Mouse (Mus musculus): ENCODE results near the gene Dock8.
"Not testable (repeated sequence)": the region's sequence is repeated elsewhere in the genome, so short reads cannot be mapped to it uniquely, and the experiment has no call there.

The Dock8 gene

DNA sequence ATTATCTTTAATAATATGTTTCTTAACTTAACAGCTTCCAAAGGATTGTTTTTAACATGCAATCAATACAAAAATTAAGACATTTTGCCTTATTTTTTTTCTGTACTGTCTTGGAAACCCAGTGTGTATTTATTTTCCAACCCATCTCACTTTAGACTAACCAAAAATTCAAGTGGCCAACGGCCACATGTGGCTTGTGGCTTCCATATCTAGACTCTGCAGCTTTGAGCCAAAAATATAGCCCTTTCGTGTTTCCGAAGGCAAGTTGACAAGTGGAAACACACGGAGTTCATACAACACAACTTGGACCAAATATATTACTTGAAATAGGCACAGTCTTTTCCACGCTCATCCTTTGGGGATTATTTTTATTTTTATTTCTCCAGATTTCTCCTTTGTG lies 773 bp upstream of the Dock8 start:
- DNase-seq (ENCODE audit: low spot score) = no peak

DNA sequence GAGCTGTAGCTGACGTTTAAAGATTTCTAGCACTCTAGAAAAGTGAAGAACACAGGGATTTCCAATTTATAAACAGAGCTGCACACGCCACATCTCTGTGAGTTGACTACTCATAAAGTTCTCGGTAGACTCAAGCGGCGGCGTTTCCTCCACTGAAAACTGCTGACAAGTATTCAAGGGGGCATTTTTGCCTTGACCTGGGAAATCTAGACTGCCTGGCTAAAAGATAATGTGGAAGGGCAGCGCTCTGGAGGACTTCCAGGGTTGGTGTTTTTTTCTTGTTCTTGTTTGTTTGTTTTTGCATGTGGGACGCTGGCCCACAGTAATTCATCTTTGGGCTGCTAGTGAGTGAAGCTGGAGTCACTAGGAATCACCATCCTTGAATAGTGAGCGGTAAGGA lies 819 bp downstream of the Dock8 start:
- DNase-seq (ENCODE audit: low spot score) = no peak

DNA sequence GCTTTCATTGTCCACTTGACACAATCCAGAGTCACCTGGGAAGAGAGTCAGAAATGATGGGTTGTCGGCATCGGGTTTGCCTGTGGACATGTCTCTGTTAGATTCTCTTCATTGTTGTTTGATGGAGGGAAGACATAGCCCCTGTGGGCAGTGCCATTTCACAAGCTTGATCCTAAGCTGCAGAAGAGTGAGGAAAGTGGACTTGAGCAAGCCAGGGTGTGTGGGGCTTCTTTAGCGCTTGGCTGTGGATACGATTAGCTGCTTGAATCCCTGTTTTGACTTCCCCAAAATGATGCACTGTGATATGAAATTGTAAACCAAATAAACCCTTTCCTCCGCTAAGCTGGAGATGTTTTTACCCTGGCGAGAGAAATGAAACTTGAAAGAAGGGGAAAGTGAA lies 2.7 kb downstream of the Dock8 start:
- no peak for DNase-seq (ENCODE audit: low spot score)

DNA sequence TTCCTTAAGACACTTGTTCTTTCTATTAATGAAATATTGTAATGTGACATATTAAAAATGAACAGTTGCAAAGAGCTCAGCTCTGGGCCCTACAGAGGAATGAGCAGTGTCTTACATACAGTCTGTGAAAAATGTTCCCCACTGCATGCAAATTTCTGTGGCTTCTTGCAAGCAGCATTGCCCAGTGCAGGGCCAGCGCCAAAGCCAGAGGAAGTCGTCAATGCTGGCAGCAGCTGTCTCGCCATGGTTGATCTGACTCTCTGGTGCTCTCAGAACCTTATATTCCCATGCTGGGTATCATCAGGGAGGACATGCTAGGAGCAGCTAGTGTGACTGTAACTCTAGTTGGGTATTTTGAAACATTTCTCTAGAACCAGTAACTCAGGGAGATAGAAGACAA lies 3.5 kb downstream of the Dock8 start:
- no peak for DNase-seq (ENCODE audit: low spot score)

DNA sequence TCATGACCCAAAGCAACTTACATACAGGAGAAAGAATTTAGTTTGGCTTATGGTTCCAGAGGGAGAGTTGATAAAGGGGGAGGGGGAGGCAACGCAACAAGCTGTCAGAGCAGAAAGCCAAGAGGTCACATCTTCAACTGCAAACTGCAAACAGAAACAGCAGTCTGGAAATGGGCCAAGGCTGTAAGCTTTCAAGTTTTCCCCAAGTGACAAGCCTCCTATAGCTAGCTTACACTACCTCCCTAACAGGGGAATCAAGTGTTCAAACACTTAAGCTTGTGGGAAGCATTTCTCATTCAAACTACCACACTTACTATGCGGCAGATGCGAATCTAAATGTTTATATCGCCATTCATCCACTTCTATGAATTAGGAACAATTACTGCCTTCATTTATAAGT lies 4.5 kb downstream of the Dock8 start:
- no peak for DNase-seq (ENCODE audit: low spot score)

DNA sequence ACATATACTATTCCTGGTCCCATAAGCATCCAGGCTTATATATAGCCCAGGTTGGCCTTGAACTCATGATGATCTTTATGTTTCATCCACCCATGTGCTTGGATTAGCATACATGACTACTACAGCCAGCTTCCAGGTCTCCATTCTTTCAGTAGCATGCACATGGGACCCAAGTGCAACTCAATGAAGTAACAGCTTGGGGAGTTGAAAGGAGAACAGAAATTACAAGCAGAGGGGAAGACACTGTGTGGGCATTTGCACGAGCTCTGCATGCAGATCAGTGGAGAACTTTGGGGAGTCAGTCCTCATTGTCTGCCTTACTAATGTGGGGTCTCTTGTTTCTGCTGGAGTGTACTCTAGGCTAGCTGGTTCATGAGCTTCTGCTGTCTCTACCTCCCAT lies 7.4 kb downstream of the Dock8 start:
- no peak for DNase-seq (ENCODE audit: low spot score)

DNA sequence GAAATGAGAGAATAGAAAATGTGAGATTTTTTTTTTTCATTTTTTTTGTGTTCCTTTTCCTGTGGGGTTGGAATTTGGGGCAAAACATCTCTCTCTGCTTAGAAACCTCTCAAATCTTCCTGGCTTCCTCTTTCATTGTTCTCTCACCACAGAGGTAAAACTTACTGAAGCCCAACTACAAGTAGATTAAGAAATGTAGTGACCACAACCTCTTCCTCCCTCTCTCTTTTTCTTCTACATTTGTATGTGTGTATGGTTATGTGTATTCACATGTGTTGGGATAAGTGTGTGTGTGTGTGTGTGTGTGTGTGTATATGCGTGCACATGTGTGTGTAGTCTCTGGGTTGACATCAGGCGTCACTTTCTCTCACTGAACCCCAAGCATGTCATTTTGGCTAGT lies 9.2 kb downstream of the Dock8 start:
- DNase-seq (ENCODE audit: low spot score) = no peak

DNA sequence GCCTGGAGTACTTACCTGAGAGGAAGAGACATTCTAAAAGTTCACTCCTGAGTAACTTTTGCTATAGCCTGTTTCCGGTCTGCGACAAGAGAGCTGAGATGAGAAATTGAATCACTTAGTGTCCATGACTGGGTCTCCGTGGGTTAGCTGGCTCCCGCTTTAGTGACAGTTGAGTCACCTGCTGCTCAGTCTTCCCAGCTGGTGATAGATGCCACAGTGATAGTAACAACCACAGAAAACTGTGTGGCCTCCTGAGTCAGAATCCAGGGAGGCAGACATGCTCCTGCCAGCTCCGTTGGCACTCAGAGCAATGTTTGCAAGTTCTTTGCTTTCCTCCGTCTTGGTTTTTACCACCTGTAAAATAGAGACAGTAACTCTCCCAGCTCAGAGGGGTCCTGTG lies 23.4 kb downstream of the Dock8 start:
- DNase-seq (ENCODE audit: low spot score) = no peak

DNA sequence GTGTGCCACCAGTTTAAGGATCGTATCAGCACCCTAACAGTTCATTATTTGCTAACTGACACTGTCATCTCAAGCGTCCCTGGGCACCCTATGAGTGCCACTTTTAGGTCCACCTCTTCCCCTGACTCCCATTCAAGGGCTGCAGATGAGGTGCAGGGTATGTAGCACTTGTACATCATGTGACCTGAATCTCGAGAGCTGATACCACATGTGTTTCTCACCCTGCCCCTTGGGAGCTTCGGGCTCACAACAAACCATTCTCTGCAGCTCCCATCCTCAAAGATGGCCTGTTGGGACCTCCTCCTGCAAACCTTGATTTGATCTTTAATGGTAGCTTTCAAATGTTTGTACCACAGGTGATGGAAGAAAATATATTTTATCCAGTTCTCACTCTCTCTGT lies 32.4 kb downstream of the Dock8 start:
- no peak for DNase-seq (ENCODE audit: low spot score)

DNA sequence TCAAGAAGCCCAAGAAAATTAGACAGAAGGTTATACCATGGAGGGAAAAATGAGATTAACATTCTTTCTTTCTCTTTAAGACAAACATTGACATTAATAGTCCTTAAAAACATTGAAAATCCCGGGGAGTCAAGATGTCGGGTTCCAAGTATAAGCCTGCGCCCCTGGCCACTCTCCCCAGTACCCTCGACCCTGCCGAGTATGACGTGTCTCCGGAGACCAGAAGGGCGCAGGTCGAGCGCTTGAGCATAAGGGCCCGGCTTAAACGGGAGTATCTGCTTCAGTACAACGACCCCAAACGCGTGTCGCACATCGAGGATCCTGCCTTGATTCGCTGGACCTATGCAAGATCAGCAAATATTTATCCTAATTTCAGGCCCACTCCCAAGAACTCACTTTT lies 33.7 kb downstream of the Dock8 start:
- not testable (repeated sequence) for DNase-seq (ENCODE audit: low spot score)

DNA sequence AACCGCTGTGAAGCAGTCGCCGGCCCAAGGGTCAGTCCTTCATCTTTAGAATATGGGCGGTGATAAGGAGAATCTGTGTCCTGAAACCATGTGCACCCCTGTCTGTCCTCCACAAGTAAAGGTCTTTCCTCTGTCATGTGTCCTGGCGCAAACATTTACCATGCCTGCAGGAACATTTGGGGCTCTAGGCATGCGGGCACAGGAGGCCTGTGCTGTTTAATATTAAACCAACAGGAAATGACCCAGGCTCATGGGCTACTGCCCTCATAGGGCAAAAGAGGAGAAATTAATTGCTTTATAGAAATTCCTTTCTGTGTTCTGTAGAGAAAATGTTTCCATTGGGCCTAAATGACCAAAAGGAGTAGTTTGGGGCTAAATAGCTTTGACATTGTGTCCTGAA lies 36.5 kb downstream of the Dock8 start:
- no peak for DNase-seq (ENCODE audit: low spot score)

DNA sequence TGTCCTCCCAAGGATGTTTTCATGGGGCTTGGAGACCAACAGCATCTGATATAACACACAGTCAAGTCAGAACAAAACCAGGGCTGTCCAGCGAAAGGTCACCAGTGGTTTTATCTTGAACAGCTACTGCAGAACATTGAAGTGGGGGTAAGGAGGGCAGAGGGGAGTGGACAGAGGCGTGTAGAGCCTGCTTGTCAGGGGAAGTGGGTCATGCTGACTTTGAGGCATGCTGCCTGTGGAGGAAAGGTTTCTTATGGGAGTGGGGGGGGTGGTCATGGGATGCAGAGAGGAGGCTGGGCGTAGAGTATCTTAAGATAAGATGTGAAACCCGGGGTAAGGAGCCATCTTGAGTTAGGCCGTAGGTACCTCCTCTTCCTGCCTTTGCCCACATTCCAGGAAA lies 37.5 kb downstream of the Dock8 start:
- no peak for DNase-seq (ENCODE audit: low spot score)

DNA sequence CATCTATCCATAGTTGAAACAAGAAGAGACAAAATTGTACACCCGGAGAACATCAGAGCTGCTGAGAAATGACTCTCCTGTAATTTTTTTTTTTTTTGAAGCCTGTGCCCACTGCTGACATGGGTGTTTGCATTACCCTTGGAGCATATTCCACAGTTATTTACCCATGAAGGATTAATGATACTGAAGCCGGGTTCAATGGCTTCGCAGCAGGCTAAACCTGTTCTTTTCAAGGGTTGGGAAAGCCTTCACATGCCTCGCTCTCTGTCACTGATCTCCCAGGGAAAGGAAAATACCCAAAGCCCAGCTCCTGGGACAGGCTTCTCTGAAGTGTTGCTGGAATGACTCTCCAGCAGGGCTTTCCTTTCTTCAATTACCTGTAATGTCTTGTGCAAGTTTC lies 37.9 kb downstream of the Dock8 start:
- no peak for DNase-seq (ENCODE audit: low spot score)

DNA sequence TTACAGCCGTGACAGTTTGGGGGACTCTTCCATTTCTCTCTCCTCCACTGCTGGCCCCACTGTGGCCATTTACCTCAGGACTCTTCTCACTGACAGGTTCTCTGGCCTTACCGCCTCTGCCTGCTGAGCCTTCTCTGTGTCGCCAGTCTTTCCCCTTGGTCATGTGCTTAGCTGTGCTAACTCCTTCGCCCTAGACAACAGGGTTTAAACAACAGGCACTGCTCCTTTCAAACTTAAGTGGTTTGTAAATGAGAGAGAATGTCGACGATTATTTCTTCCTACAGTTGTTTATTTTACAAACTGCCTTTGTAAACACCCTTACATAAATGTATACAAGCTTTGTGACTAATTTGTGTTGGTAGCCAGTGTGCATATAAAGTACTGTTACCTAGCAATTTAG lies 39.0 kb downstream of the Dock8 start:
- no peak for DNase-seq (ENCODE audit: low spot score)

DNA sequence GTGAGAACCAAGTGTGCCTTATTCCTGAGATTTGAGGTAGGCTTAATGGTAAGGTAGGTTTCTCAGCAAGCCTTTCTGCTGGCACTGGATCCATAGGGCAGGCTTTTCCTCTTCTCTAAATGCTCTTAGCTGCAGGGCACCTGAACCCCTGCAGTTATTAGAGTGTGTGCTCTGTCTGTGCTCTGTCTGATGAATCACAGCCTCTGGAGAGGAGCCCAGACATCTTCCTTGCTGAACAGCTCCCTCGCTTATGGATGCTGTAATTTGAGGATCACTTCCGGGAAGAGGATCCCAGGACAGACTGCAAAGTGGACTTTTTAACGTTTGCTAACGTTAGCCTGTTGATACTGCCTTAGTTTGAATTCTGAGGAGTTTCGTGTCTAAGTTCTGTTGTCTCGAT lies 41.9 kb downstream of the Dock8 start:
- no peak for DNase-seq (ENCODE audit: low spot score)

DNA sequence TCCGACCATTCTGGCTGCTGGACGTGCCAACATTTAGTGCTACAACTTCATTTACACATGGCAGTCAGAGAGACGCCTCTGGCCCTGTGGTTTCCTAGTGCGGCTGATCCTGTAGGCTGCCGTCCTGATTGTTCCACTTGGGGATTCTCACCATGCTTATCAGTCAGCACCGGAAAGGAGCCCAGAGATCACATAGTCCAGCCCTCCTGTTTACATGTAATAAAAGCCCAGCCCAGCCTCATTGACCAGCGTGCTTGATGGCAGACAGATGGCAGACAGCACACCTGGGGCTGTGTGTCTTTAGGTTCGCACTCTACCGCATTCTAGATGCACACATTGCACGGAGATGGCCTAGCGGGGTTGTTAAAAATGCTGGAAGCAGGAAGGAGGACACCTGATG lies 43.6 kb downstream of the Dock8 start:
- DNase-seq (ENCODE audit: low spot score) = no peak

DNA sequence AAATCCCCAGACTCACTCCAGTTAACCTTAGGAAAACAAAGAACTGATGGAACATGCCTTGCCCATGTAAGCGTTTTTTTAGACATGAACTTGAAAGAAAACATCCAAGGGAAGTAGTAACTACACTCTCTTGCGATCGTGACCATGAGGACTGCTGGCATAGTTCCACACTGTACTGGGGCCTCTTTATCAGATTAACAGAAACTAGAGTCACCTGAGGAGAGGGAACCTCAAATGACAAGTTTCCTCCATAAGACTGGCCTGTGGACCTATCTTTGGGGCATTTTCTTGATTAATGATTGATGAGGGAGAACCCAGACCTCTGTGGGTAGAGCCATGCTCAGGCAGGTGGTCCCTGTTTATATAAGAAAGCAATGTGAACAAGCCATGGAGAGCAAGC lies 44.7 kb downstream of the Dock8 start:
- DNase-seq (ENCODE audit: low spot score) = no peak

DNA sequence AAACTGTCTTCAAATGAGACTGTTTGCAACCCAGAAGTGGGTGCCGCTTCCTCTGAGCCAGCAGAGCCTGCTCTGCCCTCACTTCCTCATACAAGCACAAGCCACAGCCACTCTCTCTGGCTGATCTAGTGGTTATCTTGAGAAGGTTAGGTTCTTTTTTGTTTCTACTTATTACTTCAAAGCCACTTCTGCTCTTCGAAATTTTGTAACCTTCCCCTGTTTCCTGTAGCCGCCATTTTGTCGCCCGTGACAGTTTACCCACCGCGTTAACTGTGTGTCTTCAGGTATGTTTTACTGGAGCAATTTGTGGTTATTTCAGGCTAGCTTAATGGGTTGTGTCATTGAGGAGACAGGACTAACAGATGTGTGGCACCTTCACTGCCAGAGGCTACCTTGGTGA lies 53.0 kb downstream of the Dock8 start:
- no peak for DNase-seq (ENCODE audit: low spot score)

DNA sequence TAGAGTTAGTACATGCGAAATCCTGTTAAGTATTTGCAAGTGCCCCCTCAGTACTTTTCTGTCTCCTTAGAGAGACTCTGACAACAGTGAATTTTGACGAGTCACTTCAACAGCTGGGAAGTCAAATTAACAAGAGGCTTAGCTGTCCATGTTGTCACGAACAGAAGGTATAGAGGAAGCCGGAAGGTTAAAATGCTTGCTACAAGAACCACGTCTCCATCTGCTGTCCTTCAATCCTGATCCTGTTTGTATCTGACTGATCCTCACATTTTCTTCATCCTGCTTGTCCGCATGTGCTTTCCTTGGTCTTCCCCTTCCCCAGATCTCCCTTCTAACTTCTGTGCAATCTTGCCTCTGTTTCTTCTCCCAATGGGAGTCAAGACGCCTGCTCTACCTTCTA lies 53.8 kb downstream of the Dock8 start:
- DNase-seq (ENCODE audit: low spot score) = no peak

DNA sequence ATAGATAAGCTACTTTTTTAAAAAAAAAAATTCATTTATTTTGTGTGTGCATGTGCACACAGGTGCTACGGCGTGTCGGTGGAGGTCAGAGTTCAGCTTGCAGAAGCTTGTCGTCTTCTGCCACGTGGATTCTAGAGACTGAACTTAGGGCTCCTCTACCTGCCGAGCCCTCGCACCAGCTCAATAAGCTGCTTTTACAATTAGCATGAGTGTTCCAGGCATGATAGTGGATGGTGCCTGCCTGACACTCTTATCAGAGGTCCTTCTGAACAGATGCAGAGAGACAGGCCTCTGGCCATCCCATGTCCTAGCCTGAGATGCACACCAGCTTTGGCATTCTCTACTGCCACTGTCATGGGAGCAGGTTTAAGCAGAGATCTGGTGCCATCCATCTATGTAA lies 55.7 kb downstream of the Dock8 start:
- no peak for DNase-seq (ENCODE audit: low spot score)

DNA sequence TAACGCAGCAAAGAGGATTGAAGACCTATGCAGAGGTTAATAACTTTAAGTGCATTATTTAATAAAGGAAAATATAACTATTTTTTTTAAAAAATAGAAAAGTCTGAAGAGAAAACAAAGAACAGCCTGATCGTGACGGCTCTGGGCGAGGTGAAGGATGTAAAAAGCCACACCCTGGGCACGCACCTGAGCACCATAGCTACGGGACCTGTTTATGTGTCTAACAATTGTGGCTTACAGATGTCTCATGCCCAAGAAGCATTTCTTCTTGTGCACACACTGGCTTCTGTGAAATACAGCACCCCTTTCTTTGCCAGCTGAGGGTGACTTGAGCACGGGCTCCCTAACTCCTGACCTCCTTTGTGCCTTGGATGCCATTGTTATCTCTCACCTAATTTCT lies 56.2 kb downstream of the Dock8 start:
- no peak for DNase-seq (ENCODE audit: low spot score)

DNA sequence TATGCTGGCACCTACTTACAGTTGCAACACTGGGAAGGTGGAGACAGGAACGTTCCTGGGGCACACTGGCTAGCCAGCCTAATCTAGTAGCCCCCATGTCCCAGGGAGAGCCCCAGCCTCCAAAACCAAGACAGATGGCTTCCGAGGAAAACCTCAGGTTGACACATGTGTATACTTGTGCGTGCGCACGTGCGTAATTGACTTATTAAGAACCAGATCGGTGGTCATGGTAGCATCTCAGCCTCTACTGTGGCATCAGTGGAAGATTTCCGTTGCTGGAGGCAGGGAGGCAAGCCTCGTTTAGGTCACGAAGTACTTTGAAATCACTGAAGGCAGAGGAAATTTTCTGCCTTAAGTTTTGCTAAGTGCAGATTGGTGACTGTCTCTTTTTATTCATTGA lies 56.9 kb downstream of the Dock8 start:
- no peak for DNase-seq (ENCODE audit: low spot score)

DNA sequence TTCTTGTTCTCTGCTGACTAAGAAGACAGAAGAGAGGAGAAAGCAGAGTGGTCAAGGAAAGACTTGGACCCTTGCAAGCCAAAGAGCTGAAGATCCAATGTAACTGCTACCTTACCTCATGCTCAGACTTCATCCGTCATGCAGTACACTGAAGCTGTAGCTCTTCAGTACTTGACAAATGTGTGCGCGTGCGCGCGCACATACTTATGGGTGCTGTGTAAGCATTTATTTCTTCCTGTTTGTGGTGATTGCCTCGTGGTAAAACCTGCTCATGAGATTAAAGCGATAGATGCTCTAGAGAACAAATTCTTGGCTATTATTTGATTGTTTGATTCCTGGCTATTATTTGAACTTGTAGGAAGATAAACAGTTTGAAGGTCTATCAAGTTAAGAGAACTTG lies 58.5 kb downstream of the Dock8 start:
- DNase-seq (ENCODE audit: low spot score) = no peak

DNA sequence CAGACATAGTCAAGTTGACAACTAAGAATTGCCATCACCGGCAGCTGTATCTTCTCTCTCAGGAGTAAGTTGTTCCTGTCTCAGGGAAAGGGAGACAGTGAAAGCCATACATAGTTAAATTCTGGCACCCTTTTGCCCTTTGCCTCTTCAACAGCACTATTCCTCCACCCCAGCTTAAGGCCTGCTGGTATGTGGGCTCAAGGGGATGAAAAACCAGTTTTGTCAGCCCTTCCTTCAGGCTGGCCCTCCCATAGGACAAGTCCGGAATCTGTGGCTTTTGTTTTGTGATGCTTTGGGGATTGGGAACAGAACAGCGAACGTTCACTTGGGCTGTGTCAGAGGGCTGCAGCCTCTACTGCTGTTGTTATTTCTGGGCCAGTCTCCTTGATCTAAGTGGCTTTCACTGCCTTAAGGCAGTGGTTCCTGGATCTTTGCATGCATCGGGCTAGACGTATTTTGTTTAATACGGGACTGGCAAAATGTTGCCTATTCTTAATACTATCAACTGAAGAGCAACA lies 60.6 kb downstream of the Dock8 start:
- no peak for DNase-seq (ENCODE audit: low spot score)

DNA sequence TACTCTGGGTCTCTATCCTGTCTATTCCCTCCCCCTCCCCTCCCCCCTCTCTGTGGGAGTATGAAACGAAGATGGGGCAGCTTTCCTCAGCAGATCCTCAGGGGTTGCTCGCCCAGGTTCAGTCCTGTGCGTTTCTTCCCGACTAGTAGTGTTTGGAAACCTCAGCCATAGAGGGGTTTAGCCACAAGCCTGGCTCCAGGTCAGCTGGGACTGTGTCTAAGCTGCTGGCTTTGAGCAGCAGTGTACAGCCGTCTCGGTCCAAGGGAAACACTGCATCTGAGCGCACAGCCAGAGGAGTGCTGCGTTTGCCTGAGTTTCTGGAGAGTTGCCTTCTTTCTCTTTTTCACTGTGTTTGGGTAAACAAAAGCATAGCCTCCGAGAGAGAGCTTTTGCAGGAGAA lies 61.0 kb downstream of the Dock8 start:
- peak; percentile 26 for DNase-seq (ENCODE audit: low spot score)
